Mouse (Mus musculus): Measurements from ENCODE around the gene Lsm12. TPM values are rescaled to one million over a fixed set of nuclear protein-coding genes. Genes with fewer than 3 reads are reported as not detected.

Lsm12 gene
- polyA plus RNA-seq, 1 experiment from 2014 or later: 61.3 TPM

- no peak for ATAC-seq (replicated peaks; ENCODE audit: insufficient number of reproducible peaks, low FRiP score, low TSS enrichment)
- H3K4me1 ChIP-seq (ENCODE audit: control insufficient read depth, insufficient read depth, low read length): peaks cover 85% of the 10 kb centered on the region
- no peaks in the 10 kb centered on the region for H3K36me3 ChIP-seq (ENCODE audit: control insufficient read depth, insufficient read depth, low read length)
- peak overlapping the region; percentile 58; the same call in 1 of the 2 replicates for H3K9ac ChIP-seq (ENCODE audit: low read depth, low read length)
- no peaks in the 10 kb centered on the region for H3K27me3 ChIP-seq (ENCODE audit: control insufficient read depth, insufficient read depth, low read length)
- H3K9me3 ChIP-seq (replicated peaks; ENCODE audit: control insufficient read depth, low read length): no peaks in the 10 kb centered on the region
- peak overlapping the region; percentile 67 for H3K4me2 ChIP-seq
- no peak overlapping the region for H3K4me3 ChIP-seq (ENCODE audit: low read depth, low read length)
- 75% methylated on average over 5 of the region's 5 CpGs for WGBS (ENCODE audit: insufficient replicate concordance)
- no peak overlapping the region for H3K27ac ChIP-seq (ENCODE audit: low read depth, low read length)
Observed at GRCm38 (mm10) chr11:102225221-102225620, 40.1 kb upstream of the Lsm12 start.

DNA sequence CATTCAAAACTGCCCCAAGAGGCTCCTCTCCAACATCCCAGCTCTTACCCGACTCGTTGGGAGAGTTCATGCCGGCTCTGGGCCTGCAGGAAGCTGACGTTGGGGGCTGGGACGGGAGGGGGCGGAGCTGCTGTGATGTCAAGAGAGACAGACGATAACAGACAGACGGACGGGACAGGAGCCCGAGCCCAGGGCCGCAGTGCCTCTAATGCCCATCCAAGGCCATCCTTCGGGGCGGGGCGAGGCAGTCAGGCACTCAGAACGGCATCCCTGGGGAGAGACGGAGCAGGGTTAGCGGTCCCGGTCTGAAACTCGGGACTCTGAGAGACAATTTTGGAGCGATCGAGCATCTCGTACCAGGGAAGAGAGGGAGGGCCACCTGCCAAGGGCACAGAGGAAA lies 39.6 kb upstream of the Lsm12 start:
- H3K9me3 ChIP-seq (replicated peaks; ENCODE audit: control insufficient read depth, low read length): no peaks in the 10 kb centered on the region
- H3K27me3 ChIP-seq (ENCODE audit: control insufficient read depth, insufficient read depth, low read length): no peaks in the 10 kb centered on the region
- H3K9ac ChIP-seq (ENCODE audit: low read depth, low read length): peak overlapping the region; percentile 58
- no peak for ATAC-seq (replicated peaks; ENCODE audit: insufficient number of reproducible peaks, low FRiP score, low TSS enrichment)
- peak overlapping the region; percentile 67 for H3K4me2 ChIP-seq
- H3K36me3 ChIP-seq (ENCODE audit: control insufficient read depth, insufficient read depth, low read length): no peaks in the 10 kb centered on the region
- WGBS (ENCODE audit: insufficient replicate concordance): 2% methylated on average over 22 of the region's 22 CpGs
- H3K4me3 ChIP-seq (ENCODE audit: low read depth, low read length): peak overlapping the region; percentile 25
- no peak overlapping the region for H3K27ac ChIP-seq (ENCODE audit: low read depth, low read length)
- peaks cover 90% of the 10 kb centered on the region for H3K4me1 ChIP-seq (ENCODE audit: control insufficient read depth, insufficient read depth, low read length)

- Histone ChIP-seq H3K4me1 (ENCODE audit: control insufficient read depth, insufficient read depth, low read length) (peaks cover 90% of the 10 kb centered on the region), H3K9me3 (replicated peaks; ENCODE audit: control insufficient read depth, low read length) (no peaks in the 10 kb centered on the region), H3K36me3 (ENCODE audit: control insufficient read depth, insufficient read depth, low read length) (no peaks in the 10 kb centered on the region), H3K9ac (ENCODE audit: low read depth, low read length) (peak overlapping the region; percentile 12; the same call in 1 of the 2 replicates), H3K27ac (ENCODE audit: low read depth, low read length) (0 out of 2 replicates have a peak overlapping the region, but pooled peaks have one; percentile 16), H3K4me3 (ENCODE audit: low read depth, low read length) (no peak overlapping the region), H3K4me2 (0 out of 2 replicates have a peak overlapping the region, but pooled peaks have one; percentile 7), H3K27me3 (ENCODE audit: control insufficient read depth, insufficient read depth, low read length) (no peaks in the 10 kb centered on the region)
- ATAC-seq (replicated peaks; ENCODE audit: insufficient number of reproducible peaks, low FRiP score, low TSS enrichment): no peak
- WGBS (ENCODE audit: insufficient replicate concordance): 29% methylated on average over 6 of the region's 6 CpGs
Observed at GRCm38 (mm10) chr11:102223166-102223565, 38.1 kb upstream of the Lsm12 start.

- no peak overlapping the region for H3K9ac ChIP-seq (ENCODE audit: low read depth, low read length)
- no peaks in the 10 kb centered on the region for H3K9me3 ChIP-seq (replicated peaks; ENCODE audit: control insufficient read depth, low read length)
- no peak overlapping the region for H3K4me3 ChIP-seq (ENCODE audit: low read depth, low read length)
- 70% methylated on average over 8 of the region's 8 CpGs for WGBS (ENCODE audit: insufficient replicate concordance)
- no peak overlapping the region for H3K4me2 ChIP-seq
- H3K4me1 ChIP-seq (ENCODE audit: control insufficient read depth, insufficient read depth, low read length): peaks cover 89% of the 10 kb centered on the region
- no peak overlapping the region for H3K27ac ChIP-seq (ENCODE audit: low read depth, low read length)
- H3K27me3 ChIP-seq (ENCODE audit: control insufficient read depth, insufficient read depth, low read length): no peaks in the 10 kb centered on the region
- no peak for ATAC-seq (replicated peaks; ENCODE audit: insufficient number of reproducible peaks, low FRiP score, low TSS enrichment)
- H3K36me3 ChIP-seq (ENCODE audit: control insufficient read depth, insufficient read depth, low read length): no peaks in the 10 kb centered on the region
Observed at GRCm38 (mm10) chr11:102221954-102222351, 36.9 kb upstream of the Lsm12 start.

DNA sequence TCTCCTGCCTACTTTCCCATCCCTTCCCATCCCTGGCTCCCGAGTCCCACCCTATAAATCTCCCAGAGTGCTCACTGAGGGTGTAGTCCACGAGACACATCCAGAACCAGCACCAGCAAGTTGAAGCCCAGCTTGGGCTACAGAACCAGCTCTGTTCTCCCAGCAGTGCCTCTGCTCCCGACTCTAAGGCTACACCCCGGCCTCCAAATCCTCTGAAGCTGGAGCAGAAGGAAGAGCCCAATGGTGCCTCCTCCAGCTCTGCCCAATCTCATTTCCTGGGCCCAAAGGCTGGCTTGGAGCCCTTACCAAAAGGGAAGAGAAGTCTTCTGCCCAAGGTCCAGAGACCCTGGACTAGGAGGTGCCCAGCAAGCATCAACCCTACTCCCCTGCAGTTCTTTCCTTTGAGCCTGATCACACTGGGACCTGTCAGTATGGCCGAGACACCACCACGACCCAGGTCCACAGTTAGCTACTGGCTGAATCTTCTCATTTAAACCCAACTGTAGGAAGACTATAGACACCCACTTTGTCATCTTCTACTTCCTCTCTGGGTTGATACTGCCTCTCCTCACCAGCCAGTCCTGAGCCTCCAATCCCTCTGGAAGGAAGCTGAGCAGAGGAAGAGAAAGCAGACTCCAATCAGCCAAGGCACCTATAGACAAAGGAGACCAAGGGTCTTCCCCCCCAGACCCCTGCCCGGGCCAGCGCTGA lies 36.3 kb upstream of the Lsm12 start:
- no peak overlapping the region for H3K4me3 ChIP-seq (ENCODE audit: low read depth, low read length)
- no peaks in the 10 kb centered on the region for H3K36me3 ChIP-seq (ENCODE audit: control insufficient read depth, insufficient read depth, low read length)
- WGBS (ENCODE audit: insufficient replicate concordance): 83% methylated on average over 8 of the region's 8 CpGs
- H3K9me3 ChIP-seq (replicated peaks; ENCODE audit: control insufficient read depth, low read length): no peaks in the 10 kb centered on the region
- no peaks in the 10 kb centered on the region for H3K27me3 ChIP-seq (ENCODE audit: control insufficient read depth, insufficient read depth, low read length)
- no peak overlapping the region for H3K9ac ChIP-seq (ENCODE audit: low read depth, low read length)
- no peak for ATAC-seq (replicated peaks; ENCODE audit: insufficient number of reproducible peaks, low FRiP score, low TSS enrichment)
- peaks cover 88% of the 10 kb centered on the region for H3K4me1 ChIP-seq (ENCODE audit: control insufficient read depth, insufficient read depth, low read length)
- H3K4me2 ChIP-seq: no peak overlapping the region
- H3K27ac ChIP-seq (ENCODE audit: low read depth, low read length): no peak overlapping the region

GRCm38 (mm10) chr11:102220451-102220850 lies 35.4 kb upstream of the Lsm12 start:
- H3K4me3 ChIP-seq (ENCODE audit: low read depth, low read length): no peak overlapping the region
- H3K9me3 ChIP-seq (replicated peaks; ENCODE audit: control insufficient read depth, low read length): no peaks in the 10 kb centered on the region
- H3K4me2 ChIP-seq: peak overlapping the region; percentile 17
- peak overlapping the region; percentile 86 for H3K27ac ChIP-seq (ENCODE audit: low read depth, low read length)
- ATAC-seq (replicated peaks; ENCODE audit: insufficient number of reproducible peaks, low FRiP score, low TSS enrichment): no peak
- H3K36me3 ChIP-seq (ENCODE audit: control insufficient read depth, insufficient read depth, low read length): no peaks in the 10 kb centered on the region
- no peak overlapping the region for H3K9ac ChIP-seq (ENCODE audit: low read depth, low read length)
- H3K4me1 ChIP-seq (ENCODE audit: control insufficient read depth, insufficient read depth, low read length): peaks cover 88% of the 10 kb centered on the region
- WGBS (ENCODE audit: insufficient replicate concordance): 43% methylated on average over 6 of the region's 6 CpGs
- no peaks in the 10 kb centered on the region for H3K27me3 ChIP-seq (ENCODE audit: control insufficient read depth, insufficient read depth, low read length)

DNA sequence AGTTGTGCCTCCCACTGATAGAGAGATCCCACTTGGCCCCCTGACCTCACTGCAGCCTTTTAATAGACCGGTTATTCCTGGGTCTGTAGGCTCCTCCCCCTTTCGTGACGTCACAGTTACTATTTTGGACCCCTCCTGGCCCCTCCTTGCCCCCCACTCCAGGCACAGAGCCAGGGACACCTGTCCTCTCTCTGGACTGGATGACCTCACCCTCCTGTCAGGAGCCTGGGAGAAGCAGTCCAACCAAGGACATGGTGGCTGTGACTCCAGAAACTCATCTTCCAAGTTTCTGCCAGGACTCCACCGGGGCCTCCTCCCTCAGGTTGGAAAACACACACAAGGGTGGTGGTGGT lies 34.9 kb upstream of the Lsm12 start:
- H3K4me1 ChIP-seq (ENCODE audit: control insufficient read depth, insufficient read depth, low read length): peaks cover 88% of the 10 kb centered on the region
- no peak overlapping the region for H3K9ac ChIP-seq (ENCODE audit: low read depth, low read length)
- H3K27ac ChIP-seq (ENCODE audit: low read depth, low read length): peak overlapping the region; percentile 86
- H3K9me3 ChIP-seq (replicated peaks; ENCODE audit: control insufficient read depth, low read length): no peaks in the 10 kb centered on the region
- H3K4me3 ChIP-seq (ENCODE audit: low read depth, low read length): no peak overlapping the region
- no peaks in the 10 kb centered on the region for H3K27me3 ChIP-seq (ENCODE audit: control insufficient read depth, insufficient read depth, low read length)
- peak; percentile 27; the same call in 1 of the 2 replicates for ATAC-seq (replicated peaks; ENCODE audit: insufficient number of reproducible peaks, low FRiP score, low TSS enrichment)
- 34% methylated on average over 4 of the region's 4 CpGs for WGBS (ENCODE audit: insufficient replicate concordance)
- peak overlapping the region; percentile 17 for H3K4me2 ChIP-seq
- no peaks in the 10 kb centered on the region for H3K36me3 ChIP-seq (ENCODE audit: control insufficient read depth, insufficient read depth, low read length)

DNA sequence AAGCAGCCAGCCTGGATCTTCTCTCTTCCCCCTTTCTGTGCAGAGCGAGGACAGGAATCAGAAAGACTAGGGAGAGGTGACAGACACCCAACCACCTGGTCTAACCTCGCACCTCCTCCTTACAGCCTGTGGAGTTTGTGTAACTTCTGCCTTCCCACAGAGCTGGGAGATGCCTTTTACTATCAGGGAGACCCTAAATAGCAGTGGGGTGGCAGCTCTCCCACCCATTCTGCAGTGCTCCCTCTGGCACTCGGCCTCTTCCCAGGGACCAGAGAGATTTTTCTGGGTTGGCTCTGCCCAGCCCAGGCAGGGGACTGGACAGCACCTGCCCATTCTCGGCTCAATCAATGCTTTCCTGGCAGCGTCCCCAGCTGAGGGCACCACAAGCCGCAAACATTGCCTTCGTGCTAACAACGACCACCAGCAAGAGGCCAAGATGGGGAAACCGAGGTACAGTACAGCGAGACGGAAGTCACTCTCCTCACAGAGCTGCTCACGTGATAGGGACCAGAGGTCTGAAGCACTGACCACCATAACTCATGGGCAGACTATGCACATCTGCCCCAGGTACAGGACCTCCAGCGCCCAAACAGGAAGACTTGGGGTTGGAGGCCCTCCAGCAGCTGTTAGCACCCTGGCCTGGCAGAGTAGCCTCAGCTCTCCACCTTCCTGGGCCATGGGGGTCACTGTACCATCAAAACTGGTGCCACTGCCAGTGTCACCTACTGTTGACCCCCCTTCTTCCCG lies 34.3 kb upstream of the Lsm12 start:
- Histone ChIP-seq H3K4me1 (ENCODE audit: control insufficient read depth, insufficient read depth, low read length) (peaks cover 88% of the 10 kb centered on the region), H3K9me3 (replicated peaks; ENCODE audit: control insufficient read depth, low read length) (no peaks in the 10 kb centered on the region), H3K36me3 (ENCODE audit: control insufficient read depth, insufficient read depth, low read length) (no peaks in the 10 kb centered on the region), H3K27me3 (ENCODE audit: control insufficient read depth, insufficient read depth, low read length) (no peaks in the 10 kb centered on the region), H3K4me3 (ENCODE audit: low read depth, low read length) (peak overlapping the region; percentile 66), H3K27ac (ENCODE audit: low read depth, low read length) (peak overlapping the region; percentile 86), H3K9ac (ENCODE audit: low read depth, low read length) (peak overlapping the region; percentile 83; the same call in 1 of the 2 replicates), H3K4me2 (peak overlapping the region; percentile 79)
- no peak for ATAC-seq (replicated peaks; ENCODE audit: insufficient number of reproducible peaks, low FRiP score, low TSS enrichment)
- 45% methylated on average over 14 of the region's 14 CpGs for WGBS (ENCODE audit: insufficient replicate concordance)
